Mouse (Mus musculus): ENCODE data around the gene Lamb2.
A peak's percentile ranks its signal among the peaks of the same experiment; 100 is the strongest.

Lamb2 gene

DNA sequence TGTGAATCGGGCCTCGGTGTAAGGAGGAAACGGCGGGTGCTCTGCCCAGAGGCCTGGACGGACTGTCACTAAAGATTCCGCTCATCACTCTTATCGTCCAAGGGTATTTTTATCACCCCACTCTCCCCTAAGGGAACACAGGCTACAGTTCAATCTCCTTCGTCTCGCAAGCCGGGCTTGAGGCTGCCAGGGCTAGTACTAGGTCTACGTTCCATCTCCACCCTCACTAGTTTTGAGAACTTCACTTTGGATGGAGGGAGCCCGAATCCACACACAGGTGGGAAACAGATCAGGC lies 11.7 kb downstream of the Lamb2 start:
- DNase-seq (ENCODE audit: low read depth, low spot score), result no peak

DNA sequence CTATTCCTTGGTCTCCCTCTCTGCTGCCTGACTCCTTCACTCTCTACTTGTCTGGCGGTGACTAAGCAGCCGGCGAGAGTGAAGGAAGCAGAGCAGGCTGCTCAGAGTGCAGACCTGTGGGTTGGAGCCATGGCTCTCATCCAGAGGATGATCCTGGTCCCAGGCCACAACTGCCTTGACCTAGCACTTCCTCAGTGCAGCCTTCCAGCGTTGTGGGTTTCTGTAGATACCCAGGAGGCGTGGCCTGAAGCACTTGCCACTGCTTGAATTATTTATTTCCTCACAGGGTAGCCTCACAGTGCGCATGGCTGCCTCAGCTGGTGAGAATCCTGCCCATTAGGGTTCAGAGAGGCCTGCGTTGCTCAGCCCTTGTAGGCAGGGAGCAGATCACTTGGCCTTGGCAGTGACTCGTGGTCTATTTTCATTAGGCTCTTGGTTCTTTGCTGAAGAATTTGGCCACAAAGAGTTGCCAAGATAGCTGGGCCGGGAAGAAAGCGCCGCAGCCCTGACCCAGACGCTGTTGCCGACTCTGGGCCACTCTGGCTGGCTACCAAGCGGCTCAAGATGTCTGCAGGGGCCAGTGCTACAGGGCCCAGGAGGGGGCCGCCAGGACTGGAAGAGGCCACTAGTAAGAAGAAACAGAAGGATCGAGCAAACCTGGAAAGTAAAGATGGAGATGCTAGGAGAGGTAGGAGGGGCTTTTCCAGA lies 12.7 kb downstream of the Lamb2 start:
- no peak for DNase-seq (ENCODE audit: low read depth, low spot score)

DNA sequence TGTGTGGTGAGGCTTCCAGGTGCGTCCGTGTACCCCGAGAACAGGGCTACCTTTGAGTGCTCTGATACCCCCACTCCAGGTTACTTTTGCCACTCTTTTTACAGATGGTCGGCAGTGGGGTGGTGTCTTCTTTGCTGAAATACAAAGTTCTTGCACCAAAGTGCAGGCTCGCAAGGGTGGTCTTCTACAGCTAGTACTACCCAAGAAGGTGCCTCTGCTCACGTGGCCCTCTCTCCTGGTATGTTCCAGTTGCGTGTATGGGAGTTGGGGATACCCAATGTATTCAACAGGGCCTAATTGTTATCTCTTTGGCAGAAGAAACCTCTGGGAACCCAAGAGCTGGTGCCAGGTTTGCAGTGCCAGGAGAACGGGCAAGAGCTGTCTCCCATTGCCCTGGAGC lies 13.7 kb downstream of the Lamb2 start:
- DNase-seq (ENCODE audit: low read depth, low spot score), result no peak

DNA sequence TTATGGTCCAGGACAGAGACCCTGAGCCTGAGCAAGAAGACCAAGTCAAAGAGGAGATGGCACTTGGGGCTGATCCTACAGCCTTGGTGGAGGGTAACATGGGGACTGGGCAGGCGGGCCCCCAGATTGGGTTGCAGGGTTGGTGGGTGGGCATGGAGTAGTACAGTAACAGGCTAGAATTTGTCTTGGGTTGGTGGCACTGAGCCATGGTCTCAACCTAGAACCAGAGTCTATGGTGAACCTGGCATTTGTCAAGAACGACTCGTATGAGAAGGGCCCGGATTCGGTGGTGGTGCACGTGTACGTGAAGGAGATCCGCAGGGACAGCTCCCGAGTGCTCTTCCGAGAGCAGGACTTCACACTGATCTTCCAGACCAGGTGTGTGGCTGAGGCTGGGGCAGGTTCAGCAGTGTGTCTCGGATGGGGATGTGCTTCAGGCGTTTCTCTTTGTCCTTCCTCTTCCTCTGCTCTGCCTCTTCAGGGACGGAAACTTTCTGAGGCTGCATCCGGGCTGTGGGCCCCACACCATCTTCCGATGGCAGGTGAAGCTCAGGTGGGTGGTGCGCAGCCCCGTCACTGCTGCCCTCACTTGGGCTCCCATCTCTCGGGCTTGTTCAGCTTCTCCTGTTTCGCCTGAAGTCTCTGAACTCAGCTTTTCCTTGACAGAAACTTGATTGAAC lies 14.8 kb downstream of the Lamb2 start:
- no peak for DNase-seq (ENCODE audit: low read depth, low spot score)

DNA sequence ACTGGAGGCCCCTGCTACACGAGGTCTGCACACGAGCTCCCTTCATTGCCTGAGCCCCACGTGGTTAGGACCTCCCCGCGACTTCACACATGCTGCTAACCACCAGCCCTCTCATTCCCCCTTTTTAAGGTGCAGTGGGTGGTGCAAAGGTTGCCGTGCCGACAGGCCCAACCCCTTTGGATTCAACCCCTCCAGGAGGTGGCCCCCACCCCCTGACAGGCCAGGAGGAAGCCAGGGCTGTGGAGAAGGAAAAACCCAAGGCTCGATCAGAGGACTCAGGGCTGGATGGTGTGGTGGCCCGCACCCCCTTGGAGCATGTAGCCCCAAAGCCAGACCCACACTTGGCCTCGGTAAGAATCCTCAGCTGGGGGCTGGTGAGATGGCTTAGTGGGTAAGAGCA lies 15.4 kb downstream of the Lamb2 start:
- no peak for DNase-seq (ENCODE audit: low read depth, low spot score)

DNA sequence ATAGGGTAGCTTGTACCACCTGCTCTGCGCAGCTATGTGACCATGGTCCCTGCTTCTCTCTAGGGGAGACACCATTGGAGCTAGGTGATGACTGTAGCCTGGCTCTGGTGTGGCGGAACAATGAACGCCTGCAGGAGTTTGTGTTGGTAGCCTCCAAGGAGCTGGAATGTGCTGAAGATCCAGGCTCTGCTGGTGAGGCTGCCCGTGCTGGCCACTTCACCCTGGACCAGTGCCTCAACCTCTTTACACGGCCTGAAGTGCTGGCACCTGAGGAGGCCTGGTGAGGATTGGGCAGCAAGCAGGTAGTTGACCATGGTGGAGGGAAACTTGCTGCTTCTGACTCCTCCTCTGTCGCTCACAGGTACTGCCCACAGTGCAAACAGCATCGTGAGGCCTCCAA lies 19.7 kb downstream of the Lamb2 start:
- DNase-seq (ENCODE audit: low read depth, low spot score), result no peak

DNA sequence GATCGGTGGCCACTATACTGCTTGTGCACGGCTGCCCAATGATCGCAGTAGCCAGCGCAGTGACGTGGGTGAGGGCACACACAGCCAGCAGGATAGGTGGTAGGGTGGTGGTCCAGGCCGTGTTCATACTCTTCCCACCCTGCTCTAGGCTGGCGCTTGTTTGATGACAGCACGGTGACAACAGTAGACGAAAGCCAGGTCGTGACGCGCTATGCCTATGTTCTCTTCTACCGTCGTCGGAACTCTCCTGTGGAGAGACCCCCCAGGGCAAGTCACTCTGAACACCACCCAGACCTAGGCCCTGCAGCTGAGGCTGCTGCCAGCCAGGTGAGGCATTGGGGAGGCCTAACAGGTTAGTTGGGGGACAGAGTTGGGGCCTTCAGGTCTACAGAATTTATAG lies 20.4 kb downstream of the Lamb2 start:
- DNase-seq (ENCODE audit: low read depth, low spot score), result no peak

DNA sequence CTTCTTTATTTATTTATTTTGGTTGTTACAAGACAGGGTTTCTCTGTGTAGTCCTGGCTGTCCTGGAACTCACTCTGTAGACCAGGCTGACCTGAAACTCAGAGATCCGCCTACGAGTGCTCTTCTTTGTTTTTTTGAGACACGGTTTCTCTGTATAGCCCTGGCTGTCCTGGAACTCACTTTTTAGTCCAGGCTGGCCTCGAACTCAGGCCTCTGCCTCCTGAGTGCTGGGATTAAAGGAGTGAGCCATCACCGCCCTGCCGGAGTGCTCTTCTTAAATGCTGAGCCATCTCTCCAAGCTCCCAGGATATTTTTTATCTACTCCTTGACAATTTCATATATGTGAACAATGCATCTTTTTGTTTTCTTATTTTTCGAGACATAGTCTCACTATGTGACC lies 27.4 kb downstream of the Lamb2 start:
- no peak for DNase-seq (ENCODE audit: low read depth, low spot score)

DNA sequence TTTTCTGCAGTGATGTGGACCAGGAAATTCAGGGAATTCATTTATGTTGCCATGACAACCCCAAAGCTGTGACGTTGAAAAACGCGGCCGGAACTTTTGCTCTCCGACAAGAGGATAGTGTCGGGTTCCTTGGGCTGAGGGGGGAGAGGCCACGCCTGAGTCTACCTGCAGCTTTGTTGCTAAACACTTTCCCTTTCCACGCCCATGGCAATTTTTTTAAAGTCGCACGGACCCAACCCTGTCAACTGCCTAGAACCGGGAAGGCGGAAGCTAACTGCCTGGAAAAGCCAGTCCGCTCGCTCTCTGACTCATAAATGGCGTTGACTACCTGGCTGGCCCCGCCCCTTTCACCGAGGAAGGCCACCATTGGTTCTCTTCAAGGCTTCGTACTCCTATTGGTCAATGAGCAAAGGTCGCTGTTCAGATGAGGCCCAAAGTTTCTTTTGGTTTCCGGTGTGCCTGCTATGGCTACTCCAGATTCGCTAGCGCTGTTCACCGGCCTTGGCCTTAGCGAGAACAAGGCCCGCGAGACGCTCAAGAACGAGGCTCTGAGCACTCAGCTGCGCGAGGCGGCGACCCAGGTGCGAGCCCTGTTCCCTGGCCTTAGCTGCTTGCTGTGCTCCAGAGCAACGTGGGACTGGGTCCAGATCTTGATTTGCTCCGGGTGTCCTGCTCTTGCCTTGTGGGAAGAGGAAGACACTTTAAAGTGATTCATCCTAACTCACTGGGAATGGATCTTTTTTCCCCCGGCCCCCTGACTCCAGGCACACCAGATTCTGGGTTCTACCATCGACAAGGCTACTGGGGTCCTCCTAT lies 28.3 kb downstream of the Lamb2 start, which contains the start of gene Qars:
Gene Qars, plus strand, starts transcription at position 88 of the 816 bp plus-strand sequence.
- DNase-seq (ENCODE audit: low read depth, low spot score), result peak; percentile 95

DNA sequence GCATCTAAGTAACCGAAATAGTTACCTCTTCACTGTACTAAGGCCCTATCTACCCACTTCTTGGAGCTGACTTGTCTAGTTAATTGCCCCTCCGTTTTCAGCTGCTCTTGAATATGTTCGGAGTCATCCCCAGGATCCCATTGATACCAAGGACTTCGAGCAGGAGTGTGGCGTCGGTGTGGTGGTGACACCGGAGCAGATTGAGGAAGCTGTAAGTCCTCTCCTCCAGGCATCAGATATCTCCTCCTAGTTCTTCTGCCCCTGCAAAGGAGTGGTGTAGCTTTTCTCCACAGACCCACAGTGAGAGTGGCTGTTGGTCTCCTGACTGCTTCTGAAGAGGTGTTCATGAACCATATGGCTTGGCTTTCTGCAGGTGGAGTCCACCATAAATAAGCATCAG lies 29.2 kb downstream of the Lamb2 start:
- no peak for DNase-seq (ENCODE audit: low read depth, low spot score)

DNA sequence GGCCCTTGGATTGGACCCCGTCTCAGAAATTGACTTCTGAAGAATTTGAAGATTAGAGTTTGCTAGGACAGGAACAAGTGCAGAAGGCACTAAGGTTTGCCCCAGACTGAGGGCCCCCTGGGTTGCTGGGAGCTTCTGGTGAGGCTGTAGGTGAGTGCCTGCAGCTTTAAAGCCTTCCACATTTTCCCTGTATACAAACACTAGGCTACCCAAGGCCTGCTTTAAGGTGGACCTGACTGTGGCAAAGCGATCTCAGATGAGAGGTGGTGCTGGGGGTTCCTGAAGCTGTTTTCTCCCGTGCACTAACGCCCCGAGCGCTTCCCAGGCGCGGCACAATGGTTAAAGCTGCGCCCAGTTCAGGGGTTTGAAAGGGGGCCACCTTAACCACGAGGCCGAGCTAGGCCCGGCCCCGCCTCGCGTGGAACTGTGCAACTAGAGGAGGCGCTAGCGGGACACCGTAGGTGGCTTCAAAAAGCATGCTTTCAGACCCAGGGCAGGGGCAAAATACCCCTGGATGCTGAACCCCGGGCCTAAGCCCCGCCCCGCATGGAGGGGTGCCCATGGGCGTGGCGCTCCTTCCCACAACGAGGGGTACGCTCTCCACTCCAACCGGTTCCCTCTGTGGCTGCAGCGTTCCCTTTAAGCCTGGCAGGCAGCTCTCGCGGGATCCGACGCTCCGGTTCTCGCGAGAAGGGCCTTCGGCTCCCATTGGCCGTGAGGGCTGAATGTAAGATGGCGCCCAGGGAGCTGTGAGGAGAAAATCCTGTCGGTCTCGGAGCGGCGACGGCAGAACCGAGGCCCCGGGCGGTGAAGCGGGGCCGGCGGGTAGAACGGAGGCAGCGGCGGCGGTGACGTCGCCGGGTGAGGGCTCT lies 37.1 kb downstream of the Lamb2 start, which contains the start of gene Qrich1:
Gene Qrich1, plus strand, starts transcription at position 427 of the 872 bp plus-strand sequence.
- peak; percentile 92 for DNase-seq (ENCODE audit: low read depth, low spot score)

DNA sequence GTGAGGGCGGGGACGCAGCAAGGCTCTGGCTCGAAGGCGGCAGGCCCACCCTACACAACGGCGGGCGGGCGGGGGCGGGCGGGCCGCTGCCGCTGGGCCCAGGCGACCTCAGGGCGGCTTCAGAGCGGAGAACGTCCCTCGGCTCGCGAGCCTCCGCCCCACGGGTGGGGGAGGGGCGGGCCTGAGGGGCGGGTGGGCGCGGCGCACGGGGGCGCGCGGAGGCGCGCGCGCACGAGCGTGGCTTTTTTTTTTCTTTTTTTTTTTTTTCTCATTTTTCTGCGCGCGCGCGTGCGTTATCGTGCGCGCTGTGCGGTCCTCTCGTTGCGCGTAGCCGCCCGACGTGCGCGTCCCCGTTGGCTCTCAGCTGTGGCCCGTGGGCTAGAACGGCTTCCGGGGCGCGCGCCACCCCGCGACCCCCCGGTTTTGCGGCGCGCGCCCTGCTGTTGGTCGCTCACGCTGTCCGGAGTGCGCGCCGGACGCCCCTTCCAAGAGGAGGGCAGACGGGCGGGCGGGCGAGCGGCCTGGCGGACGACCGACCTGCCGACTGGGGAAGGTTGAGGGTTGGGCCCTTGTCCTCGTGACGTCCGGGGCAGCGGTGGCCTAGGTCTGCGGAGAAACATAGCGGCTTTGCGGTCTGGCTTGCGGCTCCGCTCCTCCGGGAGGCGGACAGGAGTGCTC lies 37.9 kb downstream of the Lamb2 start:
- DNase-seq (ENCODE audit: low read depth, low spot score), result peak; percentile 64

DNA sequence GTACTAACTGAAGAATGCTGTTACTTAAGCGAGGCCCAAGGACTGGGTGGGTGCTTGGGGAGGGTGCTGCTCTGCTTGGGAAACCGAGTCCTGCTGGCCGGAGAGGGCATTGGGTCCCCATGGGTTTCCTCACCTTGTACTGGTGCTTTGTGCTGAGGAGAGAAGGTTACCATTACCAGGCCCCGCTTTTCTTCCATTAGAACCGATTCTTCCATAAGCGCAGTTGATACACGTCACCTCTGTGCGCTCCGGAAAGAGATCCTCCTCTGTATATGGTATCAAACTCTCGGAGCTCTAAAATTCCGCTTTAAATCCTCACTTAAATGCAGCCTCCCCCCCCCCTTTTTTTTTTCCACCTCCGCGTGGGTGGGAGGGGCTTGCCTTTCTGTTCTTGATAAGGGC lies 38.4 kb downstream of the Lamb2 start:
- DNase-seq (ENCODE audit: low read depth, low spot score), result peak; percentile 34

DNA sequence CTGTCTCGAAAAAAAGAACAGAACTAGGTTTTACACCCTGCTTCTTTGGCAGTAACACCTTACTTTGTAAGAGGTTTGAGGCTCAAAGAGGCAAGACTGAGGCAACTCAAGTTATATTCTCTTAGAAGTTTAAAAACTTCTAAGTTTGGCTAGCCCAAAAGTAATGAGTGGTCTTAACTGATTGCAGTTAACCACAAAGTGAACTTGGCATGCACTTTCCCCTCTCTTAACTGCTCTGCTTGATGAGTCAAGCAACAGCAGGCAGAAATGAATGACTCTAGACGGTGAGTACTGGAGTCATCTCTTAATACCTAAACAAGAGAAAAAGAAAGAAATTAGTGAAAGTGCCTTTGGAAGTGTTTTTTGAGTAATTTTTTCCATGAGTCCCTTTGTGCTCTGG lies 42.1 kb downstream of the Lamb2 start:
- no peak for DNase-seq (ENCODE audit: low read depth, low spot score)

DNA sequence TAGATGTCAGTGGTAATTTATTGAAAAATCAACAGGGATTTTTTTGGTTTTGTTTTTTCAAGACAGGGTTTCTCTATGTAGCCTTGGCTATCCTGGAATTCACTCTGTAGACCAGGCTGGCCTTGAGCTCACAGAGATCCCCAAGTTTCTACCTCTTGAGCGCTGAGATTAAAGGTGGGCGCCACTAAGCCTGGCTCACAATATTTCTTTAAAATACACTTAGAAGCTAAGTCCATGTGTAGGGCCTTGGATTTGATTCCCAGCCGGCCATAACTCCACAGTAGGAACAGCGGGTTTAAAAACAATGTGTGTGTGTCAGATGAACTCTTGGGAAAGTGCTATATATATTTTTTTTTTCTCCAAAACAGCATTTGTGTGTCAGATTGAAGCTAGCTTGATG lies 43.8 kb downstream of the Lamb2 start:
- DNase-seq (ENCODE audit: low read depth, low spot score), result no peak

DNA sequence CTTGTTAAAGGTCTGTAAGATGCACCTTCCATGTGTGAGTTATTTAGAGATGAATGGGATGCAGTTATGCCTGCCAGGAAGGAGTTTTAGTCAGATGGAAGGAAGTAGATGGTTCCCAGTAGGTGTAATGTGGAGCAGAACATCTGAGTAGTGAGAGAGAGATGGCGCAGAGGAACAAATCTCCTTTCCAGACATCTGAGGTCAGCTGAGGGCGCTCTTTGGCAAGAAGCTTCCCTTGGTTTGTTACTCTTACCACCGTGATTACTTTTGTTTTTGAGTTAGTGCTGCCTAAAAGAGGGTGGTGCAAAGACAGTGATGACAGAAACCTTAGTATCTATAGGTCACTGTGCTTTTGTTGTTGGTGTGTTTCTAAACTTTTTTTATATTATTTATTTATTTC lies 45.9 kb downstream of the Lamb2 start:
- no peak for DNase-seq (ENCODE audit: low read depth, low spot score)

DNA sequence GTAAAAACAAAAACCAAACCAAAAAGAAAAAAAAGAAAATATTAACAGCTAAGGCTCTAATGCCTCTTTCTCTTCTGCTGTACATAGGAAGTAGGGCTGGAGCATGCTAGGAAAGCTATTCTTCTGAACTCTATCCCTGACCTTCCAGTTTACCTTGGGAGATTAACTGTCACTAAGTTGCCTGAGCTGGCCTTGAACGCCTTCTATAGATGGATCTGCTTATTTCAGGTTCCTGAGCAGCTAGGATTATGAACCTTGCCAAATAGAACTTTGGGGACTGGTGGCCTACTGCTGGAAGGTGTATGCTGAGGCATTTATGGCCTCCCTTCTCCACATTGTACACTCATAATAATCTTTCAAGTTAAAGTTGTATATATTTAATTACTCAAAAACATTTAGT lies 51.4 kb downstream of the Lamb2 start:
- DNase-seq (ENCODE audit: low read depth, low spot score), result no peak

DNA sequence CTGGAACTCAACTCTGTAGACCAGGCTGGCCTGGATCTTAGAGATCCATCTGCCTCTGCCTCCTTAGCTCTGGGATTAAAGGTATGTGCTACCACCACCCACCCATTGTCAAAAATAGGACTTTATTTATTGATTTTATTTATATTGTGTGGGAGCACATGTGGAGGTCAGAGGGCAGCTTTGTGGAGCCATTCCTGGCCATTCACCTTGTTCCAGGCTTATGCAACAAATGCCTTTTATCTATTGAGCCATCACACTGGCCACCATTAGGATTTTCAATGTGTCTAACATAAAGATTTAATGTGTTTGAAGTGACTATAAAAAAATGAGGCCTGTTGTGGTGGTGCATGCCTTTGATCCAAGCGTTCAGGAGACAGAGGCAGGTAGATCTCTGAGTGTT lies 52.0 kb downstream of the Lamb2 start:
- DNase-seq (ENCODE audit: low read depth, low spot score), result no peak
